Mouse (Mus musculus) C2C12 (cell line): Measurements from ENCODE around the gene Commd8.

Source experiments
- CEBPB ChIP-seq: IDR thresholded peaks from one replicate; pipeline ENCODE4 v1.6.1; 2011; ENCODE audit warnings: low read depth, mild to moderate bottlenecking, control low read depth, moderate library complexity
- CTCF ChIP-seq: IDR thresholded peaks from one replicate; pipeline ENCODE4 v1.5.1; 2011; ENCODE audit not compliant: control insufficient read depth, insufficient read depth, insufficient read length
- MAX ChIP-seq: IDR thresholded peaks from one replicate; pipeline ENCODE4 v1.6.1; 2011; ENCODE audit warnings: mild to moderate bottlenecking, control low read depth
- MYOG ChIP-seq: IDR thresholded peaks from one replicate; pipeline ENCODE4 v1.6.1; 2011; ENCODE audit not compliant: control insufficient read depth, insufficient read length; ENCODE audit errors: extremely low read depth
- USF1 ChIP-seq: IDR thresholded peaks from one replicate; pipeline ENCODE4 v1.6.1; 2011; ENCODE audit warnings: low read depth, mild to moderate bottlenecking, control low read depth, moderate library complexity

DNA sequence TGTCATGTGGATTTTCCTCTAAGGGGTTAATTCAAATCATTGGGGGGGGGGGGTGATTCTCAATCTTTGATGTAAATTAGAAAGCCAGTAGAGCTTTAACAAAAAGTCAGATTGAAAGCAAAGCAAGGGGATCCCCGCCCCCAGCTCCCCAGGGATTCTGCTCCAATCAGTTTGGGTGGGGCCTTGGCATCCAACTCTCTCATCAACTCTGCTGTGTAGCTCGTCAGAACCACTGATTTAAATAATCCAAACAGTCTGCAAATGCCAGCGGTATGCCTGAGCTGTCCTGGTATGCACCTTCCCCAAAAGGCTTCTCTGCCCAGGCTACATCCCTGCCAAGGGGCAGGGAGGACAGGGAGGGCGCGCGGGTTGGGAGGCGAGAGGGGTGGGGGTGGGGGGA is 33.6 kb upstream of the Commd8 start:
- TF ChIP-seq CTCF: no peak
- TF ChIP-seq USF1: no peak
- TF ChIP-seq MAX: no peak
- TF ChIP-seq MYOG: no peak
- TF ChIP-seq CEBPB: no peak
